Mouse (Mus musculus): ENCODE measurements at regions not wholly inside any gene's neighbourhood (a gene's known extent, or its start where the extent isn't known, plus 50 kb on each side); places are given as distances from the start of the nearest gene placed in this dataset.

DNA sequence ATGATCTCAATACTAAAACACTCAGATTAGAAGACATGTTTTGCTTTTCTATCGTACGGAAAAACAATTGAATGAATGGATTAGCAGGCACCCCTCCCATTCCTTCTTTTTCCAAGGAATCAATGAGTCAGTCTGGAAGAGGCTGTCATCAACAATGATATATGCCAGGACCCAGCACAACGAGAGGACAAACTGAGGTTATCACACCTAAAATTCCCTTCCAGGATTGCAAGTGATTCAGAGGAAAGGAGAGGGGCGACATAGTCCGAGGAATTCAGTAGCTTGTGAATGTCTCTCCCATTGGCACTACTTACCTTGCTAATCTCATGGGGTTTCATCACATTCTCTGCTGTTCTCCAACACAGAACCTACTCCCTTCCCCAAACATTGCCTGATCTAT, 620.1 kb upstream of the Mpdz start:
- TF ChIP-seq CTCF (IDR thresholded peaks at IDR 0.05; ENCODE audit: control insufficient read depth, insufficient read depth, insufficient read length) (no peak), USF1 (IDR thresholded peaks at IDR 0.05; ENCODE audit: low read depth) (no peak), CEBPB (IDR thresholded peaks at IDR 0.05; ENCODE audit: low read depth) (no peak), MAX (IDR thresholded peaks at IDR 0.05) (no peak), MYOD1 (IDR thresholded peaks at IDR 0.05; ENCODE audit: control insufficient read depth, insufficient read length, low read depth) (no peak)
